Mouse (Mus musculus) testis, adult 2 months (tissue): Measurements from ENCODE around the gene Dpp7.

Experiments used
- CTCF ChIP-seq: fragments of 200-500 bp; IDR thresholded peaks from 2 replicates; pipeline ENCODE4 v1.5.1; 2012; ENCODE audit warnings: low read depth, mild to moderate bottlenecking, inconsistent platforms, low read length, moderate library complexity; ENCODE audit not compliant: control insufficient read depth, insufficient read depth, insufficient replicate concordance
- POLR2A ChIP-seq: fragments of 200-500 bp; IDR thresholded peaks from 2 replicates; pipeline ENCODE4 v1.6.1; 2012; ENCODE audit warnings: low read depth, mild to moderate bottlenecking, inconsistent platforms, low read length, moderate library complexity; ENCODE audit not compliant: control insufficient read depth

GRCm38 (mm10) chr2:25354211-25354610 is 1.9 kb downstream of the Dpp7 start:
- no peak for TF ChIP-seq CTCF
- TF ChIP-seq POLR2A: no peak
